Mouse (Mus musculus) E14TG2a.4 (cell line): ENCODE results near the gene Htr5a.

Experiments used
- H3K27me3 ChIP-seq: 2 replicates; pipeline ENCODE4 v1.6.1; 2014; ENCODE audit warnings: low read length, control low read depth; ENCODE audit not compliant: insufficient read depth
- H3K36me3 ChIP-seq: 2 replicates; pipeline ENCODE4 v1.6.1; 2014; ENCODE audit warnings: low read length, control low read depth; ENCODE audit not compliant: insufficient read depth
- H3K4me1 ChIP-seq: replicated peaks from 2 replicates; pipeline ENCODE4 v1.6.1; 2014; ENCODE audit warnings: low read depth, low read length, control low read depth
- H3K4me3 ChIP-seq: replicated peaks from 2 replicates; pipeline ENCODE4 v1.5.1; 2014; ENCODE audit warnings: mild to moderate bottlenecking, low read length
- H3K9me3 ChIP-seq: 2 replicates; pipeline ENCODE4 v1.6.1; 2014; ENCODE audit warnings: low read length, control low read depth
- CTCF ChIP-seq: conservative IDR thresholded peaks from 2 replicates; pipeline ENCODE4 v1.5.1; 2014; ENCODE audit warnings: low read length
- NANOG ChIP-seq: IDR thresholded peaks from 2 replicates; pipeline ENCODE4 v1.6.1; 2014; ENCODE audit warnings: borderline replicate concordance, low read length, mixed read lengths
- POU5F1 ChIP-seq: IDR thresholded peaks from 2 replicates; pipeline ENCODE4 v1.6.1; 2014; ENCODE audit warnings: low read length, borderline replicate concordance

Htr5a gene

GRCm38 (mm10) chr5:27900186-27900585 lies 58.2 kb downstream of the Htr5a start:
- TF ChIP-seq CTCF (no peak), NANOG (no peak), POU5F1 (no peak)
- peaks cover 22% of the 10 kb centered on the region; the same call in 1 of the 2 replicates for H3K9me3 ChIP-seq
- no peak overlapping the region for H3K4me3 ChIP-seq

More at GRCm38 (mm10) chr5:27900186-27900585, 58.2 kb downstream of the Htr5a start:
- Histone ChIP-seq H3K27me3 (no peaks in the 10 kb centered on the region), H3K36me3 (no peaks in the 10 kb centered on the region), H3K4me1 (no peaks in the 10 kb centered on the region)
